Mouse (Mus musculus) intestine, embryonic 15.5 days (tissue): ENCODE measurements around the gene Rsc1a1. TPM values are rescaled to one million over a fixed set of nuclear protein-coding genes. Genes with fewer than 3 reads are reported as not detected.

ENCODE experiments used
- ATAC-seq: fragments of 200-750 bp; cut with Nextera tagmentation; 2 replicates; pipeline ENCODE4 v1.8.0; 2017; ENCODE audit warnings: moderate TSS enrichment, moderate library complexity
- H3K27ac ChIP-seq: fragments of 300-500 bp; sonication (generic); 2 replicates; pipeline ENCODE4 v1.5.1; 2015; ENCODE audit warnings: mild to moderate bottlenecking, inconsistent platforms
- H3K27me3 ChIP-seq: fragments of 300-500 bp; sonication (generic); replicated peaks from 2 replicates; pipeline ENCODE4 v1.6.1; 2015; ENCODE audit warnings: inconsistent platforms
- H3K36me3 ChIP-seq: fragments of 300-500 bp; sonication (generic); 2 replicates; pipeline ENCODE4 v1.6.1; 2015; ENCODE audit warnings: inconsistent platforms
- H3K4me1 ChIP-seq: fragments of 300-500 bp; sonication (generic); replicated peaks from 2 replicates; pipeline ENCODE4 v1.6.1; 2015; ENCODE audit warnings: inconsistent platforms
- H3K4me2 ChIP-seq: fragments of 300-500 bp; sonication (generic); replicated peaks from 2 replicates; pipeline ENCODE4 v1.6.1; 2015; ENCODE audit warnings: mild to moderate bottlenecking, inconsistent platforms
- H3K4me3 ChIP-seq: fragments of 300-500 bp; sonication (generic); replicated peaks from 2 replicates; pipeline ENCODE4 v1.5.1; 2015; ENCODE audit warnings: inconsistent platforms
- H3K9ac ChIP-seq: fragments of 300-500 bp; sonication (generic); 2 replicates; pipeline ENCODE4 v1.6.1; 2015; ENCODE audit warnings: inconsistent platforms
- H3K9me3 ChIP-seq: fragments of 300-500 bp; sonication (generic); 2 replicates; pipeline ENCODE4 v1.6.1; 2016; ENCODE audit warnings: inconsistent platforms
- WGBS: fragments of 180-500 bp; shearing (Covaris S2); methylation state at CpG from one replicate; pipeline ENCODE4 v1.1.7; 2015; 5-methylcytosine and 5-hydroxymethylcytosine counted together
- polyA plus RNA-seq: library from polyadenylated mRNA; unstranded; fragments of >200 nt; fragmentation: Nextera tagmentation; extraction: Ambion mirVana; gene quantifications from 2 replicates; pipeline ENCODE4 v1.2.1, GENCODE M21; 2015

Gene Rsc1a1
- polyA plus RNA-seq, 1 experiment from 2014 or later: not detected

GRCm38 (mm10) chr4:141686093-141686492 lies 694 bp upstream of the Rsc1a1 start:
- Histone ChIP-seq H3K36me3 (peaks cover 23% of the 10 kb centered on the region), H3K4me2 (no peak overlapping the region), H3K9ac (no peak overlapping the region), H3K27ac (no peak overlapping the region), H3K27me3 (no peaks in the 10 kb centered on the region), H3K9me3 (no peaks in the 10 kb centered on the region), H3K4me3 (no peak overlapping the region), H3K4me1 (peaks cover 5% of the 10 kb centered on the region)
- WGBS: 90% methylated on average over 3 of the region's 3 CpGs
- ATAC-seq: no peak

- ATAC-seq: no peak
- H3K4me2 ChIP-seq: no peak overlapping the region
These were observed 2.6 kb downstream of the Rsc1a1 start for GRCm38 (mm10) chr4:141682706-141683230.

GRCm38 (mm10) chr4:141681767-141682166 lies 3.6 kb downstream of the Rsc1a1 start:
- H3K36me3 ChIP-seq: peaks cover 23% of the 10 kb centered on the region
- no peak overlapping the region for H3K27ac ChIP-seq
- 58% methylated on average over 7 of the region's 7 CpGs for WGBS
- H3K9ac ChIP-seq: no peak overlapping the region
- no peak overlapping the region for H3K4me2 ChIP-seq
- ATAC-seq: no peak
- no peak overlapping the region for H3K4me3 ChIP-seq
- H3K4me1 ChIP-seq: peaks cover 5% of the 10 kb centered on the region
- H3K27me3 ChIP-seq: no peaks in the 10 kb centered on the region
- H3K9me3 ChIP-seq: no peaks in the 10 kb centered on the region

More at GRCm38 (mm10) chr4:141682706-141683230, 2.6 kb downstream of the Rsc1a1 start:
- Histone ChIP-seq H3K9ac (no peak overlapping the region), H3K9me3 (no peaks in the 10 kb centered on the region), H3K4me1 (peaks cover 5% of the 10 kb centered on the region), H3K27ac (no peak overlapping the region), H3K4me3 (no peak overlapping the region), H3K27me3 (no peaks in the 10 kb centered on the region), H3K36me3 (peaks cover 23% of the 10 kb centered on the region)
- WGBS: 76% methylated on average over 12 of the region's 12 CpGs

- 46% methylated on average over 12 of the region's 12 CpGs for WGBS
- no peaks in the 10 kb centered on the region for H3K27me3 ChIP-seq
- H3K27ac ChIP-seq: no peak overlapping the region
- no peak overlapping the region for H3K4me2 ChIP-seq
- no peaks in the 10 kb centered on the region for H3K9me3 ChIP-seq
- H3K4me3 ChIP-seq: no peak overlapping the region
- no peak overlapping the region for H3K9ac ChIP-seq
- peaks cover 18% of the 10 kb centered on the region for H3K36me3 ChIP-seq
- H3K4me1 ChIP-seq: peaks cover 5% of the 10 kb centered on the region
- no peak for ATAC-seq
These were observed 4.5 kb downstream of the Rsc1a1 start for GRCm38 (mm10) chr4:141680892-141681291.

- H3K9ac ChIP-seq: no peak overlapping the region
These were observed 6.4 kb downstream of the Rsc1a1 start for GRCm38 (mm10) chr4:141679016-141679415.

GRCm38 (mm10) chr4:141676462-141676979 lies 8.9 kb downstream of the Rsc1a1 start:
- ATAC-seq: no peak
- H3K9me3 ChIP-seq: no peaks in the 10 kb centered on the region
- no peak overlapping the region for H3K27ac ChIP-seq
- no peaks in the 10 kb centered on the region for H3K36me3 ChIP-seq
- no peaks in the 10 kb centered on the region for H3K27me3 ChIP-seq
- peaks cover 3% of the 10 kb centered on the region; the same call in 1 of the 2 replicates for H3K4me1 ChIP-seq
- no peak overlapping the region for H3K4me3 ChIP-seq
- H3K4me2 ChIP-seq: no peak overlapping the region
- 78% methylated on average over 5 of the region's 5 CpGs for WGBS
- no peak overlapping the region for H3K9ac ChIP-seq

More at GRCm38 (mm10) chr4:141679016-141679415, 6.4 kb downstream of the Rsc1a1 start:
- Histone ChIP-seq H3K4me2 (no peak overlapping the region), H3K4me1 (peaks cover 5% of the 10 kb centered on the region), H3K9me3 (no peaks in the 10 kb centered on the region), H3K4me3 (no peak overlapping the region), H3K36me3 (peaks cover 5% of the 10 kb centered on the region; the same call in 1 of the 2 replicates), H3K27me3 (no peaks in the 10 kb centered on the region), H3K27ac (no peak overlapping the region)
- WGBS: 73% methylated on average over 2 of the region's 2 CpGs
- ATAC-seq: no peak

GRCm38 (mm10) chr4:141672325-141672724 lies 13.1 kb downstream of the Rsc1a1 start:
- no peak for ATAC-seq
- H3K4me1 ChIP-seq: peaks cover 8% of the 10 kb centered on the region; the same call in 1 of the 2 replicates
- H3K27ac ChIP-seq: no peak overlapping the region
- no peak overlapping the region for H3K4me2 ChIP-seq
- H3K9me3 ChIP-seq: no peaks in the 10 kb centered on the region
- no peak overlapping the region for H3K4me3 ChIP-seq
- H3K36me3 ChIP-seq: no peaks in the 10 kb centered on the region
- no peak overlapping the region for H3K9ac ChIP-seq
- no peaks in the 10 kb centered on the region for H3K27me3 ChIP-seq
- 75% methylated on average over 13 of the region's 13 CpGs for WGBS

GRCm38 (mm10) chr4:141671389-141671788 lies 14.0 kb downstream of the Rsc1a1 start:
- no peak overlapping the region for H3K9ac ChIP-seq
- peaks cover 8% of the 10 kb centered on the region; the same call in 1 of the 2 replicates for H3K4me1 ChIP-seq
- no peak for ATAC-seq
- no peak overlapping the region for H3K27ac ChIP-seq
- 68% methylated on average over 4 of the region's 4 CpGs for WGBS
- H3K36me3 ChIP-seq: no peaks in the 10 kb centered on the region
- no peak overlapping the region for H3K4me3 ChIP-seq
- H3K27me3 ChIP-seq: no peaks in the 10 kb centered on the region
- H3K4me2 ChIP-seq: no peak overlapping the region
- H3K9me3 ChIP-seq: no peaks in the 10 kb centered on the region

- H3K27ac ChIP-seq: no peak overlapping the region
- H3K9ac ChIP-seq: no peak overlapping the region
- no peaks in the 10 kb centered on the region for H3K9me3 ChIP-seq
- H3K36me3 ChIP-seq: no peaks in the 10 kb centered on the region
- WGBS: 81% methylated on average over 18 of the region's 18 CpGs
- ATAC-seq: no peak
- H3K4me3 ChIP-seq: no peak overlapping the region
- H3K27me3 ChIP-seq: no peaks in the 10 kb centered on the region
- no peak overlapping the region for H3K4me2 ChIP-seq
- H3K4me1 ChIP-seq: peaks cover 9% of the 10 kb centered on the region; the same call in 1 of the 2 replicates
These were observed 15.3 kb downstream of the Rsc1a1 start for GRCm38 (mm10) chr4:141669898-141670712.

- 70% methylated on average over 8 of the region's 8 CpGs for WGBS
- H3K4me3 ChIP-seq: peak within 1 kb of the TSS; percentile 81
- H3K9me3 ChIP-seq: no peaks in the 10 kb centered on the region
- H3K27ac ChIP-seq: peak within 1 kb of the TSS; percentile 51; the same call in 1 of the 2 replicates
- H3K9ac ChIP-seq: peak within 1 kb of the TSS; percentile 92
- no peaks in the 10 kb centered on the region for H3K27me3 ChIP-seq
- peak within 1 kb of the TSS; percentile 90 for H3K4me2 ChIP-seq
- no peak for ATAC-seq
- peaks cover 12% of the 10 kb centered on the region; the same call in 1 of the 2 replicates for H3K36me3 ChIP-seq
- H3K4me1 ChIP-seq: peaks cover 13% of the 10 kb centered on the region
These were observed 20.6 kb downstream of the Rsc1a1 start, which contains the start of gene Plekhm2 for GRCm38 (mm10) chr4:141664799-141665198. Plekhm2 (minus strand) TSS chr4:141664899.

GRCm38 (mm10) chr4:141664011-141664745 lies 21.2 kb downstream of the Rsc1a1 start:
- Histone ChIP-seq H3K9ac (peak overlapping the region; percentile 92), H3K9me3 (no peaks in the 10 kb centered on the region), H3K4me2 (peak overlapping the region; percentile 90), H3K4me3 (peak overlapping the region; percentile 81), H3K4me1 (peaks cover 13% of the 10 kb centered on the region), H3K36me3 (peaks cover 12% of the 10 kb centered on the region; the same call in 1 of the 2 replicates), H3K27me3 (no peaks in the 10 kb centered on the region), H3K27ac (peak overlapping the region; percentile 51; the same call in 1 of the 2 replicates)
- peak; percentile 94 for ATAC-seq
- under 1% methylated on average over 44 of the region's 60 CpGs for WGBS
